Mouse (Mus musculus) thymus, adult 2 months (tissue): ENCODE measurements around the gene Ddx27. TPM values are rescaled to one million over a fixed set of nuclear protein-coding genes. Genes with fewer than 3 reads are reported as not detected.

Experiments
- DNase-seq: peaks from one replicate; pipeline ENCODE4 v3.0.0; 2021
- H3K27ac ChIP-seq: fragments of 200-500 bp; 2 replicates; pipeline ENCODE4 v1.5.1; 2012; ENCODE audit warnings: low read length, control low read depth; ENCODE audit not compliant: control insufficient read depth, insufficient read depth
- H3K27me3 ChIP-seq: fragments of 200-500 bp; 2 replicates; pipeline ENCODE4 v1.6.1; 2012; ENCODE audit warnings: mild to moderate bottlenecking, low read length, moderate library complexity, mixed read lengths; ENCODE audit not compliant: control insufficient read depth, insufficient read depth
- H3K36me3 ChIP-seq: fragments of 200-500 bp; 2 replicates; pipeline ENCODE4 v1.6.1; 2012; ENCODE audit warnings: mild to moderate bottlenecking, low read length, moderate library complexity; ENCODE audit not compliant: control insufficient read depth, insufficient read depth
- H3K4me1 ChIP-seq: fragments of 200-500 bp; replicated peaks from 2 replicates; pipeline ENCODE4 v1.6.1; 2012; ENCODE audit warnings: low read length; ENCODE audit not compliant: control insufficient read depth, insufficient read depth
- H3K4me3 ChIP-seq: fragments of 200-500 bp; 2 replicates; pipeline ENCODE4 v1.5.1; 2012; ENCODE audit warnings: mild to moderate bottlenecking, low read length, control low read depth, moderate library complexity; ENCODE audit not compliant: control insufficient read depth, insufficient read depth
- CTCF ChIP-seq: fragments of 200-500 bp; IDR thresholded peaks from 2 replicates; pipeline ENCODE4 v1.5.1; 2012; ENCODE audit warnings: mild to moderate bottlenecking, control low read depth, low read length, moderate library complexity, borderline replicate concordance; ENCODE audit not compliant: control insufficient read depth, poor library complexity, insufficient read depth; ENCODE audit errors: extremely low read depth
- POLR2A ChIP-seq: fragments of 200-500 bp; IDR thresholded peaks from 2 replicates; pipeline ENCODE4 v1.6.1; 2012; ENCODE audit warnings: mild to moderate bottlenecking, low read length, control low read depth, moderate library complexity; ENCODE audit not compliant: control insufficient read depth, poor library complexity, insufficient read depth; ENCODE audit errors: extremely low read depth
- WGBS: fragments of 180-500 bp; shearing (Covaris S2); methylation state at CpG from one replicate; pipeline ENCODE4 v1.1.7; 2018; 5-methylcytosine and 5-hydroxymethylcytosine counted together
- polyA plus RNA-seq: library from polyadenylated mRNA; depleted of rRNA; stranded (reverse); fragments of >200 nt; gene quantifications from 2 replicates; pipeline ENCODE4 v1.2.3, GENCODE M21; 2012; rRNA removed

The Ddx27 gene
- polyA plus RNA-seq, 1 experiment: 46.0 TPM

GRCm38 (mm10) chr2:167080387-167080786 lies 65.4 kb downstream of the Ddx27 start:
- DNase-seq: no peak
- no peak overlapping the region for H3K4me3 ChIP-seq
- no peak for TF ChIP-seq CTCF
- TF ChIP-seq POLR2A: no peak
- no peaks in the 10 kb centered on the region for H3K36me3 ChIP-seq
- H3K27me3 ChIP-seq: no peaks in the 10 kb centered on the region
- WGBS: 93% methylated on average over 3 of the region's 3 CpGs
- peaks cover 11% of the 10 kb centered on the region for H3K4me1 ChIP-seq
- H3K27ac ChIP-seq: no peak overlapping the region

DNA sequence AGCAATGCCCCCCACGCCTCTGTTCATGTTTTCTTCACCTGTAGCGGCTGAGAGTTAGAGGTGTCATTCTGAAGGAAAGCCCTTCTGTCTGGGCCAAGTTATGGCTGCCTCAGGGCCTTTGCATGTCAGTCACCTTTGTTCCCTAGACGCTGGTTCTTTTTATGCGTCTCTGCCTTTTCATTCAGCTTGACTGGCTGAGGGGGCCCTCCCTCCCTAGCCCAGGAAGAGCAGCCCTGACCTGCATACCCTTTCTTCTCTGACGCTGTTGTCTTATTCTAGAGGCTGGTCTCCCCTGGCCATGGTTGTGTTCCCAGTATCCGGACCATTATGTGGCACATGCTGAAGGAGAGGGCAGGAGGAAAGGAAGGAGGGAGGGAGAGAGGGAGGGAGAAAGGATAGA lies 66.1 kb downstream of the Ddx27 start:
- Histone ChIP-seq H3K4me3 (no peak overlapping the region), H3K4me1 (peaks cover 11% of the 10 kb centered on the region), H3K27me3 (no peaks in the 10 kb centered on the region), H3K36me3 (no peaks in the 10 kb centered on the region), H3K27ac (no peak overlapping the region)
- WGBS: 33% methylated on average over 6 of the region's 6 CpGs
- no peak for DNase-seq
- TF ChIP-seq POLR2A (no peak), CTCF (no peak)

DNA sequence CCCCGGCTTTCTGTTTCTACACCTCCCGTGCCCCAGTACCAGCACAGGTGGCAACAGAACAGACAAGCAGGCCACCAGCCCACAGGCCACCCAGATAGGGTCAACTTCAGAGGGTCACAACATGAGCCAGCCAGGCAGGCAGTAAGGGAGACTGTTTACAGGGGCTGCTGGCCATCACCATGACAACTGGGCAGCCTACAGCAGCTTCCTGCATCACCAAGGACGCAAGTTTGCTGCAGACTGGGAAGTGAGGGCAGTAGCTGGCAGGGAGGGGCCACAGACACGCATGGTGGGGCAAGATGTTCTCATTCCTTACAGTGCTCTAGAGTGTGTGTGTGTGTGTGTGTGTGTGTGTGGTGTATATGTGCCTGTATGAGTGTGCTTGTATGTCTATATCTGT lies 66.6 kb downstream of the Ddx27 start:
- H3K4me1 ChIP-seq: peaks cover 11% of the 10 kb centered on the region
- no peak overlapping the region for H3K27ac ChIP-seq
- 9% methylated on average over 4 of the region's 4 CpGs for whole genome bisulfite sequencing
- DNase-seq: no peak
- no peaks in the 10 kb centered on the region for H3K27me3 ChIP-seq
- TF ChIP-seq CTCF (no peak), POLR2A (no peak)
- H3K36me3 ChIP-seq: no peaks in the 10 kb centered on the region
- no peak overlapping the region for H3K4me3 ChIP-seq

Other genes with a start within 250 kb of the Ddx27 start
- 10.2 and 11.4 TPM in 2 replicates for gene Trp53rkb, start 222.7 kb upstream of the Ddx27 start, polyA plus RNA-seq
- 18.7 and 20.0 TPM in 2 replicates for gene Arfgef2, start 209.6 kb upstream of the Ddx27 start, polyA plus RNA-seq
- gene Cse1l, start 109.2 kb upstream of the Ddx27 start, polyA plus RNA-seq: 27.8 and 28.7 TPM in 2 replicates
- 31.8 and 33.0 TPM in 2 replicates for gene Stau1, start 18.9 kb upstream of the Ddx27 start, polyA plus RNA-seq
- gene Znfx1, start 47.8 kb downstream of the Ddx27 start, polyA plus RNA-seq: 46.0 and 46.9 TPM in 2 replicates
- 1.7 and 2.1 TPM in 2 replicates for gene Kcnb1, start 175.0 kb downstream of the Ddx27 start, polyA plus RNA-seq
- 6.1 and 9.9 TPM in 2 replicates for gene Ptgis, start 225.4 kb downstream of the Ddx27 start, polyA plus RNA-seq